Mouse (Mus musculus) liver, postnatal 0 days (tissue): ENCODE measurements around the gene Apobec1. TPM values are rescaled to one million over a fixed set of nuclear protein-coding genes. Genes with fewer than 3 reads are reported as not detected.
"Not testable (repeated sequence)": the region's sequence is repeated elsewhere in the genome, so short reads cannot be mapped to it uniquely, and the experiment has no call there.

Experiments used
- ATAC-seq: fragments of 200-750 bp; cut with Nextera tagmentation; 2 replicates; pipeline ENCODE4 v1.8.0; 2017; ENCODE audit warnings: mild to moderate bottlenecking, moderate library complexity
- DNase-seq: peaks from one replicate; pipeline ENCODE4 v3.0.0-alpha.2; 2016
- H3K27ac ChIP-seq: fragments of 300-500 bp; sonication (generic); 2 replicates; pipeline ENCODE4 v1.5.1; 2014; ENCODE audit warnings: antibody characterized with exemption, moderate library complexity, mild to moderate bottlenecking, low read depth
- H3K27me3 ChIP-seq: fragments of 300-500 bp; sonication (generic); 2 replicates; pipeline ENCODE4 v1.6.1; 2014; ENCODE audit warnings: low read length, control low read depth, mixed read lengths; ENCODE audit not compliant: insufficient read depth
- H3K36me3 ChIP-seq: fragments of 300-500 bp; sonication (generic); replicated peaks from 2 replicates; pipeline ENCODE4 v1.6.1; 2014; ENCODE audit warnings: mild to moderate bottlenecking, control low read depth, low read length, moderate library complexity, mixed read lengths; ENCODE audit not compliant: insufficient read depth
- H3K4me1 ChIP-seq: fragments of 300-500 bp; sonication (generic); 2 replicates; pipeline ENCODE4 v1.6.1; 2014; ENCODE audit warnings: antibody characterized with exemption, mild to moderate bottlenecking, control low read depth; ENCODE audit not compliant: insufficient read depth
- H3K4me2 ChIP-seq: fragments of 300-500 bp; sonication (generic); 2 replicates; pipeline ENCODE4 v1.6.1; 2014; ENCODE audit warnings: low read depth, mild to moderate bottlenecking, low read length, moderate library complexity, mixed read lengths
- H3K4me3 ChIP-seq: fragments of 300-500 bp; sonication (generic); 2 replicates; pipeline ENCODE4 v1.5.1; 2014; ENCODE audit warnings: low read depth, low read length
- H3K9ac ChIP-seq: fragments of 300-500 bp; sonication (generic); replicated peaks from 2 replicates; pipeline ENCODE4 v1.6.1; 2014; ENCODE audit warnings: mild to moderate bottlenecking, moderate library complexity
- H3K9me3 ChIP-seq: fragments of 300-500 bp; sonication (generic); 2 replicates; pipeline ENCODE4 v1.6.1; 2016; ENCODE audit warnings: mild to moderate bottlenecking, control low read depth, low read length, mixed read lengths
- CTCF ChIP-seq: sonication (generic); IDR thresholded peaks from 2 replicates; pipeline ENCODE4 v1.5.1; 2016; ENCODE audit warnings: antibody characterized with exemption, low read depth
- EP300 ChIP-seq: IDR thresholded peaks from 2 replicates; pipeline ENCODE4 v1.6.1; 2016; ENCODE audit warnings: antibody characterized with exemption, low read depth, mild to moderate bottlenecking
- WGBS: fragments of 180-500 bp; shearing (Covaris S2); extraction: QIAGEN DNeasy Blood & Tissue Kit; methylation state at CpG from one replicate; pipeline ENCODE4 v1.1.7; 2014; ENCODE audit not compliant: insufficient replicate concordance; 5-methylcytosine and 5-hydroxymethylcytosine counted together
- polyA plus RNA-seq: library from polyadenylated mRNA; unstranded; fragments of >200 nt; fragmentation: Nextera tagmentation; extraction: Ambion mirVana; gene quantifications from 2 replicates; pipeline ENCODE4 v1.2.1, GENCODE M21; 2015

Apobec1 gene
- polyA plus RNA-seq: 11.9 and 12.3 TPM in 2 replicates

DNA sequence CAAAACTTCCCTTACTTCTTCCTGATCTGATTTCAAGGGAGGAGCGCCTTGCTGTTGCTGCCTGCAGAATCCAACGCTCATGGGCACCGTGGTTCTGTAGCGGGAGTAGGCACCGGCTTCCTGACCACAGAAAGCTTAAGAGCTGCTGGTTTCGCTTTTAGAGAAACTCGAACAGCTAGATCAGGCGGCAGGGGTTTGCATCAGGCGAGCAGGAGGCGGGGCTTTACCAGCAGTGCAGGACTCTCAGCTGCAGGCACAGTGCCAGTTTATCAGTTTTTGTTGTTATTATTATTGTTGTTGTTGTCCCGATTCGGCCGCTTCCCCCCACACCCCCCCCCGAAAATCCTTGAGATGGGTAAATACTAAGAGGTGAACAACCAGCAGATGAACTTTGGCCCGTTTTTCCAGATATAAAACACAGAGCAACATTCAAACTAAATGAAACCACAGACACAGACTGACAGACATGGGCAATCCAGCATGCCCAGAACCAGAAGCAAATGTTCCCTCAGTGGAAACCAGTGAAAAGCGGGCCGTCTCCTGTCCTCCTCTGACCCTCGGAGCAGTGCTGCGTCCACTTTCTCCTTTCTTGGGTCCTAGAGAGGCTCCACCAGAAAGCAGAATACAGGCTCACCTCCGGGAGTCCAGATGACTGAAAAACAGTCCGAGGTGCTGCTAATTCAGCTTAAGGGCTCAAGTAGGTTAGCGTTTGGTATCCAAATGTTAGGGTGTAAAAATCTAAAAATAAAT is at the start of gene Apobec1:
TSS of gene Apobec1 (minus strand) at position 203 of the 750 bp plus-strand sequence.
- peak within 1 kb of the TSS; percentile 80 for H3K4me2 ChIP-seq
- H3K4me1 ChIP-seq: peaks cover 23% of the 10 kb centered on the region
- peak within 1 kb of the TSS; percentile 95 for H3K27ac ChIP-seq
- peaks cover 9% of the 10 kb centered on the region for H3K36me3 ChIP-seq
- ATAC-seq: peak; percentile 82
- TF ChIP-seq EP300 (peak; percentile 36; the same call in 1 of the 2 replicates), CTCF (no peak)
- H3K9me3 ChIP-seq: no peaks in the 10 kb centered on the region
- 1% methylated on average over 22 of the region's 22 CpGs for WGBS
- peak within 1 kb of the TSS; percentile 64 for H3K4me3 ChIP-seq
- H3K9ac ChIP-seq: peak within 1 kb of the TSS; percentile 70
- peak; percentile 87 for DNase-seq
- no peaks in the 10 kb centered on the region for H3K27me3 ChIP-seq

DNA sequence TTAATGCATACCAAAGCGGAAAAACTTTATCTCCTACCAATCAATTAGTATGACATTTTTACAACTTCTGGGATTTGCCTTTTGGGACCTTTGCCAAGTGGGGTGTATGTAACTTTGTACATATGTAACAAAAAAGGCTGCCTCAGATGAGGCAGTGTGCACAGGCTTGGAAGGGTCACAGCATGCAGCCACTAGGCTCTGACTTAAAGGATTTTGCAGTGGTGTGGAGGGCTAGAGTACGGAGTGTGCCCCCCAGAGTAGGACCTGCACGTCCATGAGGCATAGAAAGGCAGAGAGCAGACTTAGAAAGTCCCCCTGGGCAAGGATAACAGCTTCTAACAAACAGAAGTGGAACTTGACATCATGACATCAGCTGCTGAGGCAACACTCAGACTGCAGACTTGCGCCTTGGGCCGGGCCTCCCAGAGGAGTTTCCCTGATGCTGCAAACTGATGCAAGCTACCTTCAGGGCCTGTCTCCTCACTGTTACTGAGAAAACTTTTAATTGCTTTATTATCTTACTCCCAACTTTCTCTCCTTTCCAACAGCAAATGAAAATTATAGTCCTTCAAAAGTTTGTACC is 48.2 kb upstream of the Apobec1 start:
- Histone ChIP-seq H3K9me3 (0 out of 2 replicates have a peak, but pooled peaks cover 2% of the 10 kb centered on the region), H3K4me2 (no peak overlapping the region), H3K4me1 (no peaks in the 10 kb centered on the region), H3K4me3 (no peak overlapping the region), H3K36me3 (no peaks in the 10 kb centered on the region), H3K9ac (no peak overlapping the region), H3K27ac (no peak overlapping the region), H3K27me3 (no peaks in the 10 kb centered on the region)
- TF ChIP-seq CTCF: no peak
- TF ChIP-seq EP300: no peak
- WGBS: 79% methylated on average over 5 of the region's 5 CpGs
- ATAC-seq (0 out of 2 replicates have a peak, but pooled peaks have one; percentile 23), DNase-seq (peak; percentile 17)

- no peak for ATAC-seq
- Histone ChIP-seq H3K4me3 (no peak overlapping the region), H3K4me2 (no peak overlapping the region), H3K36me3 (no peaks in the 10 kb centered on the region), H3K4me1 (no peaks in the 10 kb centered on the region), H3K9ac (no peak overlapping the region), H3K27me3 (no peaks in the 10 kb centered on the region), H3K27ac (no peak overlapping the region), H3K9me3 (0 out of 2 replicates have a peak, but pooled peaks cover 2% of the 10 kb centered on the region)
- TF ChIP-seq EP300 (no peak), CTCF (0 out of 2 replicates have a peak, but pooled peaks have one; percentile 12)
- no peak for DNase-seq
- 74% methylated on average over 3 of the region's 3 CpGs for WGBS
Measured at GRCm38 (mm10) chr6:122649903-122650302, 47.7 kb upstream of the Apobec1 start.

DNA sequence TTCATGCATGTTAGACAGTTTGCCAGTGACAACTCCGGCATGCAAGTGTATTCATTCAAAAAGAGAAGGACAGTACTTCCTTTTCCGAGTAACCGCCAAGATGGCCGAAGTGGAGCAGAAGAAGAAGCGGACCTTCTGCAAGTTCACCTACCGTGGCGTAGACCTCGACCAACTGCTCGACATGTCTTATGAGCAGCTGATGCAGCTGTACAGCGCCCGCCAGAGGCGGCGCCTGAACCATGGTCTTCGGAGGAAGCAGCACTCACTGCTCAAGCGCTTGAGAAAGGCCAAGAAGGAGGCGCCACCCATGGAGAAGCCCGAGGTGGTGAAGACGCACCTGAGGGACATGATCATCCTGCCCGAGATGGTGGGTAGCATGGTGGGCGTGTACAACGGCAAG is 42.0 kb upstream of the Apobec1 start:
- not testable (repeated sequence) for H3K36me3 ChIP-seq, H3K9me3 ChIP-seq, H3K4me3 ChIP-seq, H3K9ac ChIP-seq, H3K27me3 ChIP-seq, H3K27ac ChIP-seq, ATAC-seq, H3K4me1 ChIP-seq, H3K4me2 ChIP-seq
- peak; percentile 8 for DNase-seq
- 90% methylated on average over 21 of the region's 21 CpGs for WGBS

GRCm38 (mm10) chr6:122637566-122637965 is 35.3 kb upstream of the Apobec1 start:
- not testable (repeated sequence) for H3K27me3 ChIP-seq, H3K36me3 ChIP-seq, H3K4me1 ChIP-seq, H3K27ac ChIP-seq, H3K9me3 ChIP-seq, H3K9ac ChIP-seq, DNase-seq, H3K4me2 ChIP-seq, ATAC-seq, H3K4me3 ChIP-seq
- 73% methylated on average over 4 of the region's 4 CpGs for WGBS

DNA sequence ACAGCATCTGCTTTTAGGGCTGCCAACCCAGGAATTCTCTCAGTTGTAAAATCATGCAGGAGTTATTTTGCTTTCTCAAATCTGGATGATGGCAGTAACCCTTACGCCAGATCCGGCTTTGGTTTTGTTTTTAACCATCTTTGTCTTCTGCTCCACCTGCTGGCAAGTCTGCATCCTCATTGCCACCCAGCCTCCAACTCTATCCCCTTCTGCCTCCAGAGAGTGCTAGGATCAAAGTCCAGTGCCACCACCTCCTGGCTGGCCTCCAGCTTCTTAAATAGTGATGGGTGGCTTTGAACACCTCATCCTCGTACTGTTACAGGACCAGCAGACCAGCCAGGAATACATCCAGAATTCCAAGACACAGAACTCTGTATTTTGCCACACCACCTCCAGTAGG is 34.4 kb upstream of the Apobec1 start:
- Histone ChIP-seq H3K27me3 (no peaks in the 10 kb centered on the region), H3K9me3 (no peaks in the 10 kb centered on the region), H3K36me3 (no peaks in the 10 kb centered on the region), H3K27ac (no peak overlapping the region), H3K9ac (no peak overlapping the region), H3K4me2 (no peak overlapping the region), H3K4me1 (no peaks in the 10 kb centered on the region), H3K4me3 (no peak overlapping the region)
- WGBS: 79% methylated on average over 3 of the region's 3 CpGs
- DNase-seq: peak; percentile 11
- no peak for ATAC-seq
- TF ChIP-seq EP300 (no peak), CTCF (peak; percentile 28; the same call in 1 of the 2 replicates)
